Mouse (Mus musculus) heart, adult 2 months (tissue): ENCODE data around the gene B4galt5. TPM values are rescaled to one million over a fixed set of nuclear protein-coding genes. Genes with fewer than 3 reads are reported as not detected.

Experiments used
- DNase-seq, 2 experiments: peaks; one replicate each; pipeline ENCODE4 v3.0.0; 2021
- H3K27ac ChIP-seq: fragments of 200-600 bp; 2 replicates; pipeline ENCODE4 v1.8.1; 2022
- H3K27me3 ChIP-seq: fragments of 200-500 bp; 2 replicates; pipeline ENCODE4 v1.6.1; 2012; ENCODE audit warnings: mild to moderate bottlenecking, low read length, inconsistent platforms, mixed read lengths; ENCODE audit not compliant: control insufficient read depth, insufficient read depth
- H3K36me3 ChIP-seq: fragments of 200-500 bp; 2 replicates; pipeline ENCODE4 v1.6.1; 2012; ENCODE audit warnings: low read length, inconsistent platforms; ENCODE audit not compliant: control insufficient read depth, insufficient read depth
- H3K4me1 ChIP-seq: fragments of 200-500 bp; 2 replicates; pipeline ENCODE4 v1.6.1; 2011; ENCODE audit warnings: low read length; ENCODE audit not compliant: control insufficient read depth, insufficient read depth
- H3K4me3 ChIP-seq: fragments of 200-600 bp; 2 replicates; pipeline ENCODE4 v1.8.1; 2022
- H3K79me2 ChIP-seq: fragments of 200-500 bp; replicated peaks from 2 replicates; pipeline ENCODE4 v1.6.1; 2012; ENCODE audit warnings: mild to moderate bottlenecking, inconsistent platforms, low read length, moderate library complexity, mixed read lengths; ENCODE audit not compliant: control insufficient read depth, insufficient read depth
- H3K9ac ChIP-seq: fragments of 200-500 bp; 2 replicates; pipeline ENCODE4 v1.6.1; 2012; ENCODE audit warnings: low read depth, mild to moderate bottlenecking, control low read depth, inconsistent platforms, low read length, mixed read lengths
- CTCF ChIP-seq: fragments of 200-600 bp; IDR thresholded peaks from 2 replicates; pipeline ENCODE4 v1.8.1; 2022; ENCODE audit warnings: antibody characterized with exemption, mild to moderate bottlenecking, moderate library complexity
- EP300 ChIP-seq: fragments of 200-500 bp; IDR thresholded peaks from 2 replicates; pipeline ENCODE4 v1.6.1; 2011; ENCODE audit warnings: low read depth, low read length, control low read depth; ENCODE audit not compliant: insufficient read depth
- POLR2A ChIP-seq: fragments of 200-500 bp; IDR thresholded peaks from 2 replicates; pipeline ENCODE4 v1.6.1; 2011; ENCODE audit warnings: mild to moderate bottlenecking, low read depth, low read length, control low read depth; ENCODE audit not compliant: insufficient read depth
- WGBS: fragments of 180-500 bp; shearing (Covaris S2); methylation state at CpG from one replicate; pipeline ENCODE4 v1.1.7; 2018; 5-methylcytosine and 5-hydroxymethylcytosine counted together
- intact Hi-C: fragments of 180-260 bp; cut with DNase I; formaldehyde crosslinking; loops from one replicate; pipeline ENCODE4 v1.15.1; 2025
- polyA plus RNA-seq: library from polyadenylated mRNA; depleted of rRNA; stranded (reverse); fragments of >200 nt; gene quantifications from 2 replicates; pipeline ENCODE4 v1.2.3, GENCODE M21; 2012
- total RNA-seq, 2 experiments: library from RNA; stranded (reverse); gene quantifications; 2 replicates each; pipeline ENCODE4 v1.2.3; 2021

The B4galt5 gene
- total and polyA plus RNA-seq, 3 experiments: 9.4 to 17.0 (median 14.1) TPM

DNA sequence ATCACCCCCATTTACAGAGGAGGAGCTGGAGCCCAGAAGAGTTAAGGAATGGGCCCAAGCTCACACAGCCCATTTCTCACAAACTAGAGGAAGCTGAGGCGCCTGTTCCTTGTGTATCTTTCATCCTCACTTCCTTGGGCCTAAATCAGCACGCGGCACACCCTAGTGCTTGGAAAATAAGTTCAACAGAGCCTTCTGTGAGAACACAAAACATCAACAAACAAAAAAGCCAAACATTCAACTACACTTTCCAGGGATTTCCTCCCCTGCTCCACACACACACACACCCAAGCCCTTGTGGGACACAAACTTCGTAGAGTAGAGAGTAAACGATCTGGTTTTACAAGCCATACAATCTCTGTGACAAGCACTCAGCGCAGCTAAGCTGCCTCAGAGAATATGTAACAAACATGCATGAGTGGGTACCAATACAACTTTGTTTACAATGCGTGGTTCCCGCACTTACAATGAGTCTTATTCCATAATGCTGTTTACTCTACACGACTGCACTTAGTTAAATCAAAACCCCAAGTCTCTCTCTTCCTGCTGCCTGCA lies 5.7 kb upstream of the B4galt5 start:
- H3K36me3 ChIP-seq: no peaks in the 10 kb centered on the region
- no peak for TF ChIP-seq CTCF
- no peak overlapping the region for H3K9ac ChIP-seq
- peaks cover 3% of the 10 kb centered on the region for H3K4me1 ChIP-seq
- no peak overlapping the region for H3K4me3 ChIP-seq
- 72% methylated on average over 9 of the region's 9 CpGs for WGBS
- no peaks in the 10 kb centered on the region for H3K27me3 ChIP-seq
- intact Hi-C loops: no loop called here
- no peak overlapping the region for H3K27ac ChIP-seq
- DNase-seq: no peak
- H3K79me2 ChIP-seq: no peaks in the 10 kb centered on the region

DNA sequence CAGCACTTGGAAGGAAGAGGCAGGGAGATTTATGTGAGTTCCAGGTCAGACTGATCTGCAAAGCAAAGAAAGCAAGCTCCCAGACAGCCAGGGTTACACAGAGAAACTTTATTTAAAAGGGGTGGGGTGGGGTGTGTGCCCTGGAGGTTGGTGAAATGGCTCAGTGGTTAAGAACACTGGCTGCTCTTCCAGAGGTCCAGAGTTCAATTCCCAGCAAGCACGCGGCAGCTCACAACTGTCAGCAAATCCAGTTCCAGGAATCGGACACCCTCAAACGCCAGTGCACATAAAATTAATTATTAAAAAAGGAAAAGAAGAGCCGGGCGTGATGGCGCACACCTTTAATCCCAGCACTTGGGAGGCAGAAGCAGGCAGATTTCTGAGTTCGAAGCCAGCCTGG lies 5.1 kb upstream of the B4galt5 start:
- TF ChIP-seq EP300 (no peak), CTCF (no peak), POLR2A (no peak)
- Histone ChIP-seq H3K4me3 (no peak overlapping the region), H3K9ac (no peak overlapping the region), H3K27me3 (no peaks in the 10 kb centered on the region), H3K4me1 (peaks cover 3% of the 10 kb centered on the region), H3K79me2 (no peaks in the 10 kb centered on the region), H3K27ac (no peak overlapping the region), H3K36me3 (no peaks in the 10 kb centered on the region)
- intact Hi-C loops: no loop called here
- no peak for DNase-seq
- 94% methylated on average over 8 of the region's 8 CpGs for WGBS

DNA sequence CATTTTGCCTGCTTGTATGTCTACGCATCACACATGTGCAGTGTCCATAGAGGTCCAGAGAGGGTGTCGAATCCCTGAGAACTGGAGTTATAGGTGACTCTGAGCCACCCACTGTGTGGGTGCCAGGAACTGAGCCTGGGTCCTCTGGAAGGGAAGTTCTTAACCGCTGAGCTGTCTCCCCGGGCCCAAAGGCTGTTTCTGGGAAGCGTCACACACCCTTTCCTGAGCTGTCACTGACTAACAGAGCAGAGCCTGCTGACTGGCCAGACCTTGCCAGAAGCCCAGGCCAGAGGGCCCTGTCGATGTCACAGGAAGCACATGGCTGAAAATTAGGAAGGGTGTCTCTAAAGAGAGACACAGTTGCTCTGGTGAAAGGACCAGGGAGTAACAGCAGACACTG lies 3.5 kb upstream of the B4galt5 start:
- DNase-seq: peak in 1 of 2 experiments; percentile 67
- H3K27ac ChIP-seq: no peak overlapping the region
- H3K4me3 ChIP-seq: no peak overlapping the region
- H3K27me3 ChIP-seq: no peaks in the 10 kb centered on the region
- WGBS: 50% methylated on average over 6 of the region's 6 CpGs
- peaks cover 5% of the 10 kb centered on the region for H3K4me1 ChIP-seq
- H3K79me2 ChIP-seq: no peaks in the 10 kb centered on the region; the same call in 1 of the 2 replicates
- H3K9ac ChIP-seq: no peak overlapping the region
- no peaks in the 10 kb centered on the region for H3K36me3 ChIP-seq
- intact Hi-C loops: no loop called here
- no peak for TF ChIP-seq CTCF
- TF ChIP-seq EP300: no peak
- no peak for TF ChIP-seq POLR2A

DNA sequence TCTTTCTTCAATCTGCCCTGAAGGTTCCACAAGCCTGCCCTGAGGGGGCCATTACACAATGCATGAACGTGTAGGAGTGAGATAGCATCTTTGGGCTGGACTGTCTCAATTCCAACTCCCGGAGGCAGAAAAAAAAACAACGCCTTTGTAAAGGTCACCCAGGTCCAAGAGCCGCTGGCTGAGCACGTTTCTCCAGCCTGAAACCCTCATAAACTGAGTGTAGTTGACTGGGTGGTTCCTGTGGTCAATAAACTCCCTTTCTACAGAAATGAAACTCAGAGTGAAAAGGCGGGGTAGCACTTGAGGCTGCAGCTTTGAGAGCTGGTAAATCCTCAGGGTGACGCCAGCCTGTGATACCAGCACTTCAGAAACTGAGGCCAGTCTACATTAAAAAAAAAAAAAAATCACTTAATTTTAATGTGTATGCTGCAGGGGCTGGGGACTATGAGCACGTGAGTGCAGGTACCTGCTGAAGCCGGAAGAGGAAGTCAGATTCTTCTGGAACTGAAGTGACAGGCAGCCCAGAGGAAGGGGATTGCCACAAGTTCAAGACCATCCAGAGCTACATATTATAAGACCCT lies 2.5 kb upstream of the B4galt5 start:
- H3K27ac ChIP-seq: peak overlapping the region; percentile 31
- no peaks in the 10 kb centered on the region for H3K36me3 ChIP-seq
- H3K27me3 ChIP-seq: no peaks in the 10 kb centered on the region
- no peak for TF ChIP-seq CTCF
- H3K4me1 ChIP-seq: peaks cover 2% of the 10 kb centered on the region
- no peaks in the 10 kb centered on the region; the same call in 1 of the 2 replicates for H3K79me2 ChIP-seq
- DNase-seq: peak in 1 of 2 experiments; percentile 43
- H3K9ac ChIP-seq: no peak overlapping the region
- WGBS: 49% methylated on average over 9 of the region's 9 CpGs
- intact Hi-C loops: no loop called here
- H3K4me3 ChIP-seq: no peak overlapping the region

DNA sequence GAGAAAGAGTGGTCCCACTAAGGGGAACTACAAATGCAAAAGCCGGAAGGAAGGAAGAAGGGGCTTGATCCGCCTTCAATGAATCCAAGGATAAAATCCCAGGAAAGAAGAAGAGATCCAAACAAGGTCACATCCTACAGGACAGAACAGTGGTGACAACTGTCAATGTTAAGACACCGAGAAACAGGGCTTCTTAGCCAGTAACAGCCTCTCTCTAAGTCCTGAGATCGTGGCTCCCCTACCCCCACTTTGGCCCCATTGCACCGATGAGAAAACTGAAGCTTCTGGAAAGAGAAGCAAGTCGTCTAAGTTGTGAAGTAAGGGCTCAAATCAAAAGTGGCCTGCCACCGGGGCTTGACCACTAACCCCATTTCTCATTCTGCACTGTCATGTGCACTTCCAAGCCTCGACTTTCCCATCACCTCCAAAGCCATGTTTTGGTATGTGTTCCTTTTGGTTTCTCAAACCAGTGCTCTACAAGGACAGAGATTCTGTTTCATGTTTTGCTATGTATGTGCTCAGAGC lies 1.2 kb upstream of the B4galt5 start:
- H3K4me1 ChIP-seq: peaks cover 2% of the 10 kb centered on the region
- no peak overlapping the region for H3K27ac ChIP-seq

DNA sequence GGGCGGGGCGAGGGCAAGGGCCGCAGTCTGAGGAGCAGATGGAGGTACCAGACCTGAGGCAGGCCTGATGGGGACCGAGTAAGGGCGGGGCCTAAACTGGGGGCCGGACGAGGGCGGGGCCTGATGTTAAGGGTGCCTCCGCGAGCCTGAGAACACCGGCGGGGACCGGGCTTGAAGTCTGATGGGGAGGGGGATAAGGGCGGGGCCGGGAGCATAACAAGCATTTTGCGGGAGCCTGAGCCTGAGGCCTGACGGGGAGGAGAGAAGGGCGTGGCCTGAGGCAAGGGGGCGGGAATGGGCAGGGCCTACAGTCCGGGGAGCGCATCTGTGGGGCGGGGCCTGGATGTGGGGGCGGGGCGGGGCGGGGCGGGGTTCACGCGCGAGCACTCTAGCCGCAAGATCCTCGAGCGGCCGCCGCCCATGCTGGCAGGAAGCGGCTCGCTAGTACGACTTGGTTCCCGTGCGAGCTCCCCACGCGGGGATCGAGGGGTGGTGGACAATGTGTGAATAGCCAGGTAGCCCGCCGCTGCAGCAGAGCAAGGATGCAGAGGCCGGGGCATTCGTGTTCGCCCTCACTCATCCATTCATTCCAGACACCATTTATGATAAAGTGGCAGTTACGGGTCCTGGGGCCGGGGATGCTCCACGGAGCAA lies 427 bp upstream of the B4galt5 start:
- Histone ChIP-seq H3K4me1 (peaks cover 2% of the 10 kb centered on the region), H3K9ac (peak overlapping the region; percentile 57), H3K4me3 (peak overlapping the region; percentile 43), H3K27ac (no peak overlapping the region), H3K27me3 (no peaks in the 10 kb centered on the region), H3K36me3 (no peaks in the 10 kb centered on the region), H3K79me2 (no peaks in the 10 kb centered on the region; the same call in 1 of the 2 replicates)
- peak; percentile 38 for TF ChIP-seq CTCF
- TF ChIP-seq POLR2A: no peak; the same call in 1 of the 2 replicates
- 2% methylated on average over 44 of the region's 50 CpGs for WGBS
- DNase-seq: peak; percentile 94 to 96
- intact Hi-C loops: loop anchor here (5.0 kb wide), 4 partner anchors 42 to 287 kb away; partner anchors contain the start of genes Slc9a8 and Znfx1

More for the DNA sequence above, 1.2 kb upstream of the B4galt5 start:
- TF ChIP-seq EP300 (no peak), POLR2A (no peak), CTCF (no peak)
- no peak for DNase-seq
- WGBS: 58% methylated on average over 8 of the region's 8 CpGs
- H3K4me3 ChIP-seq: no peak overlapping the region
- no peak overlapping the region for H3K9ac ChIP-seq
- no peaks in the 10 kb centered on the region for H3K27me3 ChIP-seq
- intact Hi-C loops: no loop called here
- H3K36me3 ChIP-seq: no peaks in the 10 kb centered on the region
- no peaks in the 10 kb centered on the region; the same call in 1 of the 2 replicates for H3K79me2 ChIP-seq
